Mouse (Mus musculus): ENCODE results near the gene Myef2. TPM values are rescaled to one million over a fixed set of nuclear protein-coding genes. Genes with fewer than 3 reads are reported as not detected.
"Not testable (repeated sequence)": the region's sequence is repeated elsewhere in the genome, so short reads cannot be mapped to it uniquely, and the experiment has no call there.

Gene Myef2
- polyA plus RNA-seq, 1 experiment from 2014 or later = 251 TPM

DNA sequence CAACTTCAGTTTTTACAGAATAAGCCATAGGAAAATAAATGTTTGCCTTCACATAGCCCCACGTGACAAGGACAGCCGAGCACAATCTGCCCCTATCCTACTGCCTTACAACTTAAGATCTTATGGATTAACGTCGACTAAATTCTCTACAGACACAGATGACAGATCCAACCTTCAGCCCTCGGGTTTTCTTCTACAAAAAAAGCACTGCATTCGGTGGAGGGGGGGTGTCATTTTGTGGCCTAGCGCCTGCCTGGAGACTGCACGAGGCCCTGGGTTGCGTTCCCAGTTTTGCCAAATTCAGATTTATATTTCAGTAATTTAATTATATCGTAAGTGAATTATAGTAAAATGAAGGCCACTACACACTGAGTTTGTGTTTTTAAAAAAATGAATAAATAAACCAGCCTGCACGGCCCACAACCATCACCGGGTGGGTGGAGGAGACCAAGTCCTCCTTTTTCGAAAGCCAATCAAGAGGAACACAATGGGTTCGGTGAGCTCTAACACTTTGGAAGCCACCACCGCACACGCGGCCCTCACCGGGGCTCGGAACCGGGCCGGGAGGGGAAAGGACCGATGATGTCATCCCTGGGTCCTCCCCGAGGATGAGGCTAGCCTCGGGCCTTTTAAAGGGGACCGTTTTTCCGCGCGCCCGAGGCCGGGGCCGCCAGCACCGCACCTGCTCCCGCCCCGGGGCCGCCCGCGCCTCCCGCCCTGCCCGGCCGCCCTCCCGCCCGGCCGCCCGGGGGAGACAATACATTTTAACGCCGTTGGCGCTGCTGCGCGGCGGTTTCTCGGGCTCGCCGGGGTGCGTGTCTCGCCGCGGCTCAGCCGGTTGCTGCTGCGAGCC lies 611 bp downstream of the Myef2 start:
- Histone ChIP-seq H3K4me3 (peak overlapping the region; percentile 79), H3K4me2 (replicated peaks) (peak overlapping the region; percentile 77), H3K27me3 (0 out of 2 replicates have a peak, but pooled peaks cover 4% of the 10 kb centered on the region), H3K36me3 (no peaks in the 10 kb centered on the region), H3K27ac (replicated peaks) (peak overlapping the region; percentile 97), H3K9me3 (no peaks in the 10 kb centered on the region), H3K4me1 (peaks cover 25% of the 10 kb centered on the region), H3K9ac (replicated peaks) (peak overlapping the region; percentile 96)
- under 1% methylated on average over 54 of the region's 59 CpGs for WGBS
- peak; percentile 77 for ATAC-seq (ENCODE audit: low FRiP score, low read depth)

DNA sequence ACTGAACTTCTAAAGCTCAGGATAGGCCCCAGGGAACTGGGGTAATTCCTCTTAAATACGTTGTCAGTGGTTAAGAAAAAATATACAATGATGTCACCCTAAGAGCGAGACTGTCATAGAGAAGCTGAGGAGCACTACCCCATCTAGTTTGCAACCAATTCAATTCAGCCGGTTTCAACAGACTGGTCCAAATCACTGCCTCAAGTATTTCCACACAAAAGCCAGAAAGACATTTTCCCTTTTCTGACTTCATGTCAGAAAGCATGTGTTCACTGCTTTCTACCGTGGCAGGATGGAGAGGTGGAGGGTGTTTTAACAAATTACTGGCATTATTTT lies 1.2 kb downstream of the Myef2 start:
- WGBS = 7% methylated on average over 4 of the region's 4 CpGs
- Histone ChIP-seq H3K27ac (replicated peaks) (peak overlapping the region; percentile 97), H3K27me3 (0 out of 2 replicates have a peak, but pooled peaks cover 4% of the 10 kb centered on the region), H3K9ac (replicated peaks) (peak overlapping the region; percentile 96), H3K4me1 (peaks cover 25% of the 10 kb centered on the region), H3K36me3 (no peaks in the 10 kb centered on the region), H3K4me3 (peak overlapping the region; percentile 79), H3K9me3 (no peaks in the 10 kb centered on the region), H3K4me2 (replicated peaks) (peak overlapping the region; percentile 77)
- ATAC-seq (ENCODE audit: low FRiP score, low read depth) = 0 out of 2 replicates have a peak, but pooled peaks have one; percentile 6

DNA sequence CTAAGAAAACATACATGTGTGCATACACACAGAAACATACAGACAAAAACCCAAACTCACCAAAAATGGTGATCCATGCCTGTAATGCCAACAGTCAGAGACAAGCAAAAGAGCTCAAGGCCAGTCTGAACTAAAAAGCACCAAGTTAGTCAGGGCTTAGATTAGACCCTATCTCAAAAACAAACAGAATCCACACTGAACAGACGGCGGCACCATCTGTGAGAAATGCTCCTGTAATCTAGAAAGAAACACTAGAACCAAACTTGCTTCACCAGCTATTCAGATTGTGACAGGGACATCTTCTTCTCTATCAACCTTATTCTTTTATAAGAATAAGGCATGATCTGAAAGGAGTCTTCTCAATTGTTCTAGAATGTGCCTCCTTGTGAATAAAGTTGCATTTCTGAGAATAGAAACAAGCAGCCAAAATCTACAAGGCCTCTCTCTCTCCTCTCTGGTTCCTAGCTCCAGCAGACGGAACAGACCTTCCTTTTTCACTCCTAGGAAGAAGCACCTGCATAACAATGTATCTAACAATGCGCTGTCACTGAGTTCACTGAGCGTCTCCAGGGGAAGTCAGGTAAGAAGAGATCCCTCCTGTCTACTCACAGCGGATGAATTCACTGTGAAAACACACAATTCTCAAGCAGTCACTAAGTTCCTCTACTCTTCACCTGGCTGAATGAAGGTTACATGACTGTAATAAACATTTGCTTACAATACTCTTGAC lies 3.9 kb downstream of the Myef2 start:
- Histone ChIP-seq H3K27ac (replicated peaks) (no peak overlapping the region), H3K9ac (replicated peaks) (no peak overlapping the region), H3K4me3 (no peak overlapping the region), H3K9me3 (no peaks in the 10 kb centered on the region), H3K4me2 (replicated peaks) (no peak overlapping the region), H3K4me1 (peaks cover 25% of the 10 kb centered on the region), H3K27me3 (no peaks in the 10 kb centered on the region), H3K36me3 (peaks cover 11% of the 10 kb centered on the region)
- WGBS = 72% methylated on average over 6 of the region's 6 CpGs
- no peak for ATAC-seq (ENCODE audit: low FRiP score, low read depth)

DNA sequence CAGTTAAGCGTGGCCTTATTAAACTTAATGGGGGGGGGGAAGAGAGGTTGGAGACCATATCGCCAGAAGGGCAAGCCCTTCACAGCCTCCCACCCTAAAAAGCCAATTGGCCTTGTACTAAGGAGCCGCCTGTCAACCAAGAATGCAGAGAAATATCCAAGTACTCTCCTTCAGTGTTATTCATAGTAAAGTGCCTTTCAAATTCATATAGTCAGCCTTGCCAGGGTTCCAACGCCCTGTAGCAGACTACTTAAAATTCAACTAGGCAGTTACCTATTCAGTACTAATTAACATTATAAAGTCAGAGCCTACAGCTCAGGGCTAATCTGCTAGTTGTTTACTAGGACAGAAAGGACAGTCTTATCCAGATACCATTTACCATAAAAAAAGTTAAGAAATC lies 16.9 kb downstream of the Myef2 start:
- not testable (repeated sequence) for H3K4me3 ChIP-seq; H3K9ac ChIP-seq (replicated peaks); H3K27ac ChIP-seq (replicated peaks); ATAC-seq (ENCODE audit: low FRiP score, low read depth); H3K27me3 ChIP-seq; H3K9me3 ChIP-seq; H3K4me2 ChIP-seq (replicated peaks); H3K4me1 ChIP-seq
- H3K36me3 ChIP-seq = peaks cover 58% of the 10 kb centered on the region
- 81% methylated on average over 4 of the region's 4 CpGs for WGBS

DNA sequence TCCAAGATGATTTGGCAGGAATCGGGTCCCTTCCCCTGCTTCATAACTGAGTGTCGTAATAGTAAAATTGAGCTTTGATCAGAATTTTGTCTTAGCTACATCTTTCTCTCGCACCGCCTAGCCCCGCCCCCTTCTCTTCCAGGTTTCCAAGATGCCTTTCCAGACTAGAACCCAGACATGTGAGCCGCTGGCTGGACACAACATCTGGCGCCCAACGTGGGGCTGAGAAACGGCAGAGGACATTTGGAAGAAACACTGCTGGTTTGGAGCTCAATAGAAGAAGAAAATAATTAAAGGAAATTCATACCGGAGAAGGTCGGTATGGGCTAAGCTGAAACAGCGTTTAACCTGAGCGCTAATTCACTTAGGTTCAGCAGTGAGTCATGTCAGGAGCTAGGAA lies 19.0 kb downstream of the Myef2 start:
- not testable (repeated sequence) for H3K4me1 ChIP-seq; H3K27ac ChIP-seq (replicated peaks); H3K27me3 ChIP-seq; H3K4me2 ChIP-seq (replicated peaks); ATAC-seq (ENCODE audit: low FRiP score, low read depth); H3K9me3 ChIP-seq; H3K4me3 ChIP-seq; H3K9ac ChIP-seq (replicated peaks)
- H3K36me3 ChIP-seq = peaks cover 70% of the 10 kb centered on the region
- WGBS = 96% methylated on average over 13 of the region's 13 CpGs

DNA sequence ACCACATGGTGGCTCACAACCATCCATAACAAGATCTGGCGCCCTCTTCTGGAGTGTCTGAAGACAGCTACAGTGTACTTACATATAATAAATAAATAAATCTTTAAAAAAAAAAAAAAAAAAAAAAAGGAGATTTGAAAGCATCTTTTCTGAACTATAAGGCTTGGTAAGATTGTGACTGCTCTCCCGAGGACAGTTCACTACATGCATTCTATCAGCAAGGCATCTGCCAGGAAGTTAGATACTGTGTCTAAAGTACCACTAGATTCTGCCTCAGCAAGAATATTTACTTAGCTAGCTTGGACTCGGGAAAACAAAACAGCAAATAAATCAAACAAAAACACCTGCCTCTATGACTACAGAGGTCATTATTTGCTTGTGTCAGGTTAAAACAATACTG lies 31.3 kb downstream of the Myef2 start:
- not testable (repeated sequence) for H3K4me3 ChIP-seq; H3K4me2 ChIP-seq (replicated peaks); ATAC-seq (ENCODE audit: low FRiP score, low read depth); H3K9me3 ChIP-seq; H3K27ac ChIP-seq (replicated peaks); H3K4me1 ChIP-seq; H3K27me3 ChIP-seq; H3K9ac ChIP-seq (replicated peaks)
- WGBS = 87% methylated on average over 3 of the region's 3 CpGs
- H3K36me3 ChIP-seq = peaks cover 57% of the 10 kb centered on the region

DNA sequence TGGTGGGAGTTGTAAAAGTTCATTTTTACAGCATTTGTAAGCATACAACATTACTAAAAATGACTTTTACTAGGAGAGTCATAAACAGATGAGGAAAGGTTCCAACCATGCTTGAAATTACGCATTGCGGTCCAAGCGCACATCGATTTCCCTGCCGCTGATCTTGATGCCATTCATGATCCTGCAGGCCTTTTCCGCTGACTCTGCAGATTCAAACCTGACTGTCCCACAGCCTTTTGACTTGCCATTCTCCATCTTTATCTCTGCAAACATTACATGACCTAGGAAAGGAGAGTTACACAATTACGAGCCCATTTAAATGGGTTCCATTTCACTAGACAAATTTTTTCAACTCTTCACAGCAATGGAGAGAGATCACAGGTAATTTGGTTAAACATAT lies 34.7 kb downstream of the Myef2 start:
- Histone ChIP-seq H3K27me3 (no peaks in the 10 kb centered on the region), H3K4me2 (replicated peaks) (no peak overlapping the region), H3K4me3 (no peak overlapping the region), H3K36me3 (peaks cover 52% of the 10 kb centered on the region), H3K27ac (replicated peaks) (no peak overlapping the region), H3K9me3 (no peaks in the 10 kb centered on the region), H3K9ac (replicated peaks) (no peak overlapping the region), H3K4me1 (no peaks in the 10 kb centered on the region)
- ATAC-seq (ENCODE audit: low FRiP score, low read depth) = no peak
- whole genome bisulfite sequencing = 94% methylated on average over 7 of the region's 7 CpGs

DNA sequence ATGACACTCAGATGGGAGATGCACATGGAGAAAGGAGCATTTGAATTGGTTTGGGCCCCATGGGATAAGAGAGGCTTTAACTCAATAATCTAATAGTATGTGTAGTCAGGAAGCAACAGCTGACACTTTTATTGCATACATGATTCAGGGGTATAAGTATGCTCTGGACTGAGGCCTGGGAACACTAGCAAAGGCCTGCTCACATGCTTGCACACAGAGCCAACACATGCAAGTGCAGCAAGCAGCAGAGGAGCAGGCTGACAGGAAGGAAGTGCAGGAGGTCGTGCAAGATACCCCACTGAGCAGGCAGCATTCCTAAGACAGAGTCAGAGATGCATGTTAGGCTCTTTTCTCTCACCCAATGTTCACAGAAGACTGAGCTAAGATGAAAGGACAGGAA lies 39.6 kb downstream of the Myef2 start:
- H3K27ac ChIP-seq (replicated peaks) = no peak overlapping the region
- H3K36me3 ChIP-seq = peaks cover 40% of the 10 kb centered on the region
- 34% methylated on average over 1 of the region's 1 CpGs for WGBS
- no peaks in the 10 kb centered on the region for H3K27me3 ChIP-seq
- no peak overlapping the region for H3K4me3 ChIP-seq
- no peak for ATAC-seq (ENCODE audit: low FRiP score, low read depth)
- no peaks in the 10 kb centered on the region for H3K4me1 ChIP-seq
- H3K4me2 ChIP-seq (replicated peaks) = no peak overlapping the region
- no peaks in the 10 kb centered on the region for H3K9me3 ChIP-seq
- no peak overlapping the region for H3K9ac ChIP-seq (replicated peaks)

DNA sequence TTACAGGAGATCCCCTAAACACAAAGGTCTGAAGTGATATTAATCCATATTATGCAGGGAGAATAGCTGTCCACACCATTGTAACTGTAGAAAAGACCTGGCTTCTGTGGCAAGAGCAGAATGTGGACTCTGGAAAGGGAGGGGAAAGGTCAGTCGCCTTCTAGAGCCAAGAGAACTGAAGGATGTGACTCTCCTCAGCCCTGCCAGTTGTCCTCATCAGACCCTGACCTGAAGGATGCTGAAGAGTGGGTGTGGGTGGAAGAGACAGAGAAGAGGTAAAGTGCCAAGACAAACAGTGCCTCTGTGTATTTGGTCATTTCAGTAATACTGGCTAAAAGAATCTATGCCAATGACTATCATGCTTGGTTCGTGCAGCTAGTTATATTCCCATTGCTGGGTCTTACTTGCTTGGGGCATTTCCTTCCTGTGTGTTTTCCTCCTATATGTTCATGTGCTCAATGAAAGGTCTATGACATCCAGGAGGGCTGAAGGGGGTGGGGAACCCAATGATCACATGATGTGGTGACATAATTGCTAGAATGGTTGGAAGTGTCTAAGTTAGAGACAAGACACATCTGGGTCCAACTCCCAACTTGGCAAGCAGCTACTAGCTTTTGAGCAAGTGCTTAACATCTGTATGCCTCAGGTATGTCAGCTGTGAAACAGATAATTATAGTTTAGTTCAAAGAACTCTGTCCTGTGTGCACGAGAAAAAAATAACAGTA lies 50.2 kb downstream of the Myef2 start:
- H3K36me3 ChIP-seq = no peaks in the 10 kb centered on the region
- H3K4me2 ChIP-seq (replicated peaks) = no peak overlapping the region
- ATAC-seq (ENCODE audit: low FRiP score, low read depth) = no peak
- H3K4me1 ChIP-seq = 0 out of 2 replicates have a peak, but pooled peaks cover 5% of the 10 kb centered on the region
- 87% methylated on average over 3 of the region's 3 CpGs for WGBS
- H3K9me3 ChIP-seq = no peaks in the 10 kb centered on the region
- no peak overlapping the region for H3K9ac ChIP-seq (replicated peaks)
- no peaks in the 10 kb centered on the region for H3K27me3 ChIP-seq
- no peak overlapping the region for H3K27ac ChIP-seq (replicated peaks)
- H3K4me3 ChIP-seq = no peak overlapping the region

DNA sequence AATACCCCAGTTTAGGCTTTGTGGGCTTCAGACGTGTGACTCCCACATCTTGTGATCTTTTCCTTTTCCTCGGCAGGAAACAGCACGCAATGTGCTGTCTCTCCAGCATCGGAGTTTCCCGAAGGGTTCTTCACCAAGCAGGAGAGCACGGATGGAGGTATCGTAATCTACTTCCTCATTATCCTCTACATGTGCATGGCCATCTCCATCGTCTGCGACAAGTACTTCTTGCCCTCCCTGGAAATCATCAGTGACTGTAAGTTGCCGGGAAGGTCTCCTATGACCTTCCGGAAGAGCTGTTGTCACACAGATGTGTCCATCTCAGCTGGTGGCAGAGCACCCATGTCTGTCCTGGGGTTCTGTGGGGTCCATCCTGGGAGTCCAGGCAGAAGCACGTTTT lies 54.8 kb downstream of the Myef2 start:
- no peaks in the 10 kb centered on the region for H3K9me3 ChIP-seq
- no peak overlapping the region for H3K4me2 ChIP-seq (replicated peaks)
- no peak overlapping the region for H3K9ac ChIP-seq (replicated peaks)
- no peak for ATAC-seq (ENCODE audit: low FRiP score, low read depth)
- WGBS = 92% methylated on average over 12 of the region's 12 CpGs
- no peaks in the 10 kb centered on the region for H3K4me1 ChIP-seq
- H3K4me3 ChIP-seq = no peak overlapping the region
- no peak overlapping the region for H3K27ac ChIP-seq (replicated peaks)
- no peaks in the 10 kb centered on the region for H3K27me3 ChIP-seq
- no peaks in the 10 kb centered on the region for H3K36me3 ChIP-seq

DNA sequence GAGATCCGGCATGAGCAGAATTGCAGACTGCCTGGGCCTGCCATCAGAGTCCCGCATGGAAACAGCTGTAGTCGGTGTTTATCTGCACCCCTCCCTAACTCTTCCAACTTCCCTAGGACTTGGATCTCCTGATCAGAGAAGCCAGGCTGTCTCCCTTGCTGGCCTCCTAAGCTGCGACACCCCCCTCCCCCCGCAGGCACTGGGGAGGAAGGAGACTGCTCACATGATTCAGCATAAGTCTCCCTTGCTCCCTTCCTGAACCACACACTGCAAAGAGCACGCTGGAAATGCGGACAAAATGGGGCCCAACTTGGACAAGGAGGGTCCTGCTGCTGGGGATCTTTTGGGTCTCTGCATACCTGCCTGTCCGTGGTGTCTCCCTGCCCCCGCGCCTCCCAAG lies 55.6 kb downstream of the Myef2 start, which contains the start of gene Slc24a5:
Gene Slc24a5, plus strand, starts transcription at position 231 of the 400 bp plus-strand sequence.
- WGBS = 75% methylated on average over 10 of the region's 10 CpGs
- no peak for ATAC-seq (ENCODE audit: low FRiP score, low read depth)
- H3K27me3 ChIP-seq = no peaks in the 10 kb centered on the region

DNA sequence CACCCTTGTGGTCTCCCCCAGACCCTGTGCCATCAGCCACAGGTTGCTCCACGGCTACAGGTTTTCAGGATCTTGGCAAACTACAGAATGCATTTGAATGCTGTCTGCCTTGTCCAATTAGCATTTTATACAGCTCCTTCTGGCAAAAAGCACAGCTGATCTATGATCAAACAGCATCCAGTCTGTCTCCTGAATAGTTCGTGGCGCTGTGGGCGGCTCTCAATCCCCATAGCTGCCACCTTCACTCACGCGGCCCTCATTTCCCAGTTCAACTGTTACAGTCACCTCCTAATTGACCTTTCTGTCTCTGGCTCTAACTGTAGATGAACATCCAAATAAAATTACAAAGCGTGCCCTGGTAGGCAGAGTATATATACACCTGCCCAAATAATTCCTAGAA lies 56.1 kb downstream of the Myef2 start:
- Histone ChIP-seq H3K4me2 (replicated peaks) (no peak overlapping the region), H3K4me3 (no peak overlapping the region), H3K27ac (replicated peaks) (no peak overlapping the region), H3K9me3 (no peaks in the 10 kb centered on the region), H3K9ac (replicated peaks) (no peak overlapping the region), H3K27me3 (no peaks in the 10 kb centered on the region), H3K36me3 (no peaks in the 10 kb centered on the region), H3K4me1 (0 out of 2 replicates have a peak, but pooled peaks cover 4% of the 10 kb centered on the region)
- 85% methylated on average over 7 of the region's 7 CpGs for WGBS
- ATAC-seq (ENCODE audit: low FRiP score, low read depth) = no peak

More for the DNA sequence above, 55.6 kb downstream of the Myef2 start, which contains the start of gene Slc24a5:
- Histone ChIP-seq H3K9ac (replicated peaks) (no peak within 1 kb of the TSS), H3K36me3 (no peaks in the 10 kb centered on the region), H3K4me2 (replicated peaks) (no peak within 1 kb of the TSS), H3K4me1 (0 out of 2 replicates have a peak, but pooled peaks cover 3% of the 10 kb centered on the region), H3K27ac (replicated peaks) (no peak within 1 kb of the TSS), H3K4me3 (no peak within 1 kb of the TSS), H3K9me3 (no peaks in the 10 kb centered on the region)
